Mouse (Mus musculus) lung, postnatal 0 days (tissue): ENCODE measurements around the gene Actl6a.

ENCODE experiments used
- CTCF ChIP-seq: IDR thresholded peaks from 2 replicates; pipeline ENCODE4 v1.5.1; 2016; ENCODE audit warnings: antibody characterized with exemption, mild to moderate bottlenecking
- EP300 ChIP-seq: IDR thresholded peaks from 2 replicates; pipeline ENCODE4 v1.6.1; 2016; ENCODE audit warnings: antibody characterized with exemption, mild to moderate bottlenecking, control low read depth

GRCm38 (mm10) chr3:32713711-32714110 is 7.6 kb downstream of the Actl6a start:
- TF ChIP-seq EP300 (no peak), CTCF (no peak)
